Mouse (Mus musculus) left cerebral cortex, adult 9 months (tissue): ENCODE results near the gene Araf.
A peak's percentile ranks its signal among the peaks of the same experiment; 100 is the strongest.
"Not testable (repeated sequence)": the region's sequence is repeated elsewhere in the genome, so short reads cannot be mapped to it uniquely, and the experiment has no call there.

ENCODE experiments used
- DNase-seq, 2 experiments: peaks; one replicate each; pipeline ENCODE4 v3.0.0; 2022; ENCODE audit warnings: low spot score in 2 of 2

Araf gene

GRCm38 (mm10) chrX:20797681-20798080, at the start of gene Araf:
Araf (plus strand) TSS chrX:20797814.
- no peak for DNase-seq

DNA sequence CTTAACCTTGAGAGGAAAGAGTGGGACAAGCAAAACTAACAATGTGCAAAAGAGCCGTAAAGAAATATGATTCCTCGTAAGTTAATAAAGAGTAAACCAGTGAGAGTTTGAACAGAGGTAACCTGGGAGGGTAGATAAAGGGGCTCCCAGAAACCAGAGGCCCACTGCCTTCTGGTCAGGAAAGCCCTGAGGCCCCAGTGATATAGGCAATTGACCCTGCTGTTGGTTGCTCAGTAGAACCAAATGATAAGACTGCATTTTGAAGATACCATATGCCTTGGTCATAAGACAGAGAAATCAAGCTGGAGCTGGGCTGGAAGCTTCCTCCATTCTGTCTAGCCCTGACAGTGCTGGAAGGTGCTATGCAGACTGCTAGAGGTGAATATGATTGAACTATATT, 48.8 kb upstream of the Araf start:
- DNase-seq = no peak

DNA sequence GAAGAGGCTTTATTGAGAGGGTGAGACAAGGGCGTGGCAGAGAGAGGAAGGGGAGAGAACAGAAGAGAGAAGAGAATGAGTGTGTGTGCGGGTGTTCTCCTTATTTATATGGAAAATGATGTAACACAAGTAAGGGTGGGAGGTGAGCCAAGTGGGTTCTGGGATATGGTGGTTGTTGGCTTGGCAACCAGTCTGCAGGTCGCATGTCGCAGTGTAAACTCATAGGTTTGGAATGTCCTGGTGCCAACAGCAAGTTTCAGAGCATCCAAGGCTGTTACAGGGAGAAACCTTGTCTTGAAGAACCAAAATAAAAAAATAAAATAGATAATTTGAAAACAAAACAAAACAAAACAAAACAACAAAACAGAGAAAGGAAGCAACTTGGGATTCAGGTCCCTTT, 36.4 kb upstream of the Araf start:
- DNase-seq = no peak

DNA sequence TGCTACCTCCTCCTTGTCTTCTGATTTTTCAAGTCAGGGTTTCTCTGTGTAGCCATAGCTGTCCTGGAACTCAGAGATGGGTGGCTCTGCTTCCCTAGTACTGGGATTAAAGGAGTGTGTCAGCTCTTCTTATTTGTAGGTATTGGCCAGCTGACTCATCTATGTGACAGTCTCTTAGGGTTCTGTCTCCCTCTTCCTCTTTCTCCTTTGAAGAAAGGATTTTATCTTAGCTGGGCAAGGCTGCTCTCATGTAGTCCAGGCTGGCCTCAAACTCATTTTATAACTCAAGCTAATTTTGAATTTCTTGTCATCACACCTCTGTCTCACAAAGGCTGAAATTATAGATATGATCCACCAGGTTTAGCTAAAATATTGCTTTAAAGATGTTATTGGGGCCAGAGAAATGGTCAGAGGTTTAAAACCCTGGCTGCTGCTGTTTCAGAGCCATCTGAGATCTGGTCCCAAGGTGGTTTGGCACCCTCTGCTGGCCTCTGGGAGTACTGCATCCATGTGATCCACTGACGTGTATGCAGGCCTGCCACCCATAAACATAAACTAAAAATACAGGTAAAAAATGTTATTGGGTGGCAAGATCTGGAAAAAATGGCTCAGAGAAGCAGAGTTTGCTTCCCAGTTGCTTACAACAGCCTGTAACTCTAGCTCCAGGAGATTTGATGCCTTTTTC, 26.8 kb upstream of the Araf start:
- peak in 1 of 2 experiments; percentile 91 for DNase-seq

DNA sequence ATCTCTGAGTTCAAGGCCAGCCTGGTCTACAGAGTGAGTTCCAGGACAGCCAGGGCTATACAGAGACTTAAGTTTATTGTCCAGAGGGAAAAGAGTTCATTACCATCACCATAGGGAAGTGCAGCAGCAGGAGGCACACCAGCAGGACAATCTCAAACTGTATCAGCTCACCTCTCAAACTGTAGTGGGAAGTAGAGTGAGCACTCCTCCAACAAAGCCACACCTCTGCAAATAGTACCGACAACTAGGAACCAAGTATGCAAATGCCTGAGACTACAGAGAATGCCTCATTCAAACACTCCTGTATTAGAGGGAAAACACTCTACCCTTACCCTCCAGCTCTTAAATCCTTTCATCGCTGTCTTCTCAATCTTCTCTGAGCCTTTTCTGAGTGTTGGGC, 25.9 kb upstream of the Araf start:
- DNase-seq = no peak

DNA sequence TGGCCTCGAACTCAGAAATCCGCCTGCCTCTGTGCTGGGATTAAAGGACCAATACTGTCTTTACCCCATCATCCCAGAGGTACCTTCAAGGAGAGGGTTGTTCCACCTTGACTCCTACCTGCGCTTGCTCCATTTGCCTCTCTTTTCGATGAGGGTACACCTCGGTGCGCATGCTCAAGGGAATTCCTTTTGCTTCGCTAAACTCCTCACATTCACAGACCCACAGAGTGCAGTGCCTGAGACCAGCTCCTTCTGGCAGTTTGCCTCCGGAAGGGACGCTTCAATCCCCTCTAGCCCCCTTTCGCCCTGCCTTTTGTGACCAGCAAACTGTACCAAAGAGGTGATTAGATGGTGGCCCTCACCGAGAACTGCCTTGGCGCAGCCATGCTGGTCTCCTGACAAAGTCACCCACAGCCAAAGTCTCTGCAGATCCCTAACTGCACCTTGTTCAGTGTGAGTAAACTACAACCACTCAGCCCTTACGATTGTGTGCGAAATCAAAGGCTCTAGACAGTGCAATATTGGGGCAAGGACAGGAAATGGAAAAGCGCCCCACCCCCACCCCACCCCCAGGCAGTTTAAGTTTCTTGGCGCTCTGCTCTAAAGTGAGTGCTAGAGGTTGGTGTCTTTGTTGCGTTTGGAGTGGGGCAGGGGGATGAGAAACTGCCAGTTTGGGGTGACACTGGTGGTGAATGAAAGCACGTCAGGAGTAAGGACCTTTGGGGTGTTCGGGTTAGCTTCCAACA, 22.2 kb upstream of the Araf start:
- no peak for DNase-seq

GRCm38 (mm10) chrX:20777619-20778018, 20.0 kb upstream of the Araf start:
- DNase-seq = no peak

DNA sequence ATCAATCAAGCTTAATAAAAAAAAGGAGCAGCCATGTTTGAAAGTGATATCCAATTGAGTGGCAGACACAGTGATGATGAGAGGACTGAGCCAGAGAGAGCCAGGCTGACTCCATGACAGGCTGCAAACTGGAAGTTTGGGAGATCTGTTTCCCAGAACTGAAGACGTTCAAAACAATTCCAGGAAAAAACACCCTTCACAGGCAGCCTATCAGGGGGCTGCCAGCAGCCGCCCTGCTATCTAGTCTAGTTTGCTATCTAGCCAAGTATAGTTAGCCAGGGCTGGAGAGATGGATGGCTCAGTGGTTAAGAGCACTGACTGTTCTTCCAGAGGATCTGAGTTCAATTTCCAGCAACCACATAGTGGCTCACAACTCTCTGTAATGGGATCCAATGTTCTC, 10.3 kb upstream of the Araf start:
- DNase-seq = no peak

DNA sequence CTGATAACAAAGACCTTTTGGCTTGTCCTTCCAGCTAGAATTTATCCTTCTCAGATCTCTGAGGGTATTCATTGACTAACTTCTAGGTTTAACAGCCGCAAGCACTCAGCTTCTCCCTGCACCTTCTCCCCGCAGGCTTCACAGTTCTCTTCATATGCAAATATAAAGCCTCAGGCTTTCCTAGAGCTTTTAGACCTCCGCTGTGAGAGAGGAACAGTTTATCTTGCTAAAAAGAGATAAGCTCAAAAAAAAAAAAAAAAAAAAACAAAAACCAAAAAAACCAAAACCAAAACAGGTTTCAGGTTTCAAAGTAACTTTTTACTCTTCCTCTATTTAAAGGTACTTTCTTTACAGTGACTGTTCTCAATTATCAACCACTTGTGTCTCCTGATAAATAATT, 5.2 kb upstream of the Araf start:
- no peak for DNase-seq

DNA sequence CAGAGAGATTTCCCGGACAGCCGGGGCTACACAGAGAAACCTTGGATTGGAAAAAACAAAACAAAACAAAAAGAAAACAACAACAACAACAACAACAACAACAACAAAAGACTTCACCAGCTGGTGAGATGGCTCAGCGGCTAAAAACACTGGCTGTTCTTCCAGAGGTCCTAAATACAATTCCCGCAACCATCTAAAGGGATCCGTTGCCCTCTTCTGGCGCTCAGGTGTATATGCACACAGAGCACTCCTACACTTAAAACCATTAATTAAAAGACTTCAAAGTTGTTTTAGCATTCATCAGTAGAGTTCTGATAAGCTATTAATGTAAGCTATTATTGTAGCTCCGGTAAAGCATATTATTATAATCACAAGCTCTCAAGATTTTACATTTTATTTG, 4.4 kb upstream of the Araf start:
- DNase-seq = no peak

DNA sequence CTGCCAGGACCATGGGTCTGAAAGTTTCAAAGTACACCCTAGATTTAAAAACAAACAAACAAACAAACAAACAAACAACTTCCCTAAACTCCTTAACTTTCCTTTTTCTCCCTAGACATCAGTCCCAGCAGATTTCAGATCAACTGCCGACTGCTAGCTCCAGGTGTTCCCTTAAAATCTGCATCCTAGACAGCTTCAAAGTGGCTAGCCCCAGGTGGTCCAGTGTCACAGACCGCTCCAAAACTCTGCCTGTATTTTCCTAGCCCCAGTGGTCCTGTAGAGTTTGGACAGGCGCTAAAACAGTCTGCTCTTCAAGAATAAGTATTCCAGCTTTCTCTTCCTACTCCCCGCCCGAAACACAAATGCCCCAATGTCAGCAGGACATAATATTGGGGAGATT, 3.4 kb upstream of the Araf start:
- no peak for DNase-seq

DNA sequence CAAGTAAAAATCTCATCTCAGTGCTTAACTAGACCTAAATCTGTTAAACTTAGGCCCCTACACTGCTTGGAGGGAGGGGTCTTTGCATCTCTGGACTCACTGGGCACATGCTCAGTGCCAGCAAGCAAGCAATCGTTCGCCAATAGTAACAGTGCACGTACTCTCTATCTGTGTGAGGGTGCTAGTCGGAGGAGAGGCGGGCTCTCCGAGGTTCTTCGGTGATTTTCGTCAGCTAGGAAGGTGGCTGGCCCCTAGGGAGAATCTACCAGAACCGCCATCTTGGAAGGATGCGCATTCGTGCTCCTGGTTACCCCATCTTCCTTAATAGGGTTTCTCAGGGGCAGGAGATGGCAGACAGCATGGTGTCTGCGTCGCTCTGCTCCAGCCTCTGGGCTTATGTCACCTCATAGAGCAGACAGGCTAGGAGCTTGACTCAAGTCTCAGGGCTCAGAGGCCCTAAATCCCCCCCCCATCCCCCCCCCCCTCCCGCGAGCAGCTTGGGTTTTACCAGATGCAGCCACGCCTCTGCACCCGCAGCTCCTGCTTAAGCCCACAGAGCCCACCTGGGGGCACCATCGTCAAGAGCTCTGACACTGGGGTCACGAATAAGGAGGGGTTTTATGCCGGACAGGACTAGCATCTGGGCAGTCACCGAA, 655 bp downstream of the Araf start:
- DNase-seq = peak; percentile 83

DNA sequence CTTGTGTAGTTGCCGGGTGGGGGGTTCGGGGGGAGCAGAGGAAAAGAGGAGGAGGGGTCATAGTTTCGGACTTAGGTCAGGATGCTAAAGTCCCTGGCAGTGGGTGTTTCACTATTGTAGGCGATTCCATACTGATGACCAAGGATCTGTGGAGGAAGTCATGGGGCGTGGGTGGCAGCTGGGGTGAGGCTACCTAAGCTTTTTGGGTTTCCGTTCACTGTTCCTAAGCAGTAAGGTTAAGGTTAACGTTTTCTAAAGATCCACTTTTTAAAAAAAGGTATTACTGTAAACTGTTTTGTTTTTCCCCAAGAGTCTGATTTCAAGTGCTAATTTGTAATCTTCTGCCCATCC, 1.2 kb downstream of the Araf start:
- no peak for DNase-seq

GRCm38 (mm10) chrX:20801456-20801855, 3.8 kb downstream of the Araf start:
- no peak for DNase-seq

DNA sequence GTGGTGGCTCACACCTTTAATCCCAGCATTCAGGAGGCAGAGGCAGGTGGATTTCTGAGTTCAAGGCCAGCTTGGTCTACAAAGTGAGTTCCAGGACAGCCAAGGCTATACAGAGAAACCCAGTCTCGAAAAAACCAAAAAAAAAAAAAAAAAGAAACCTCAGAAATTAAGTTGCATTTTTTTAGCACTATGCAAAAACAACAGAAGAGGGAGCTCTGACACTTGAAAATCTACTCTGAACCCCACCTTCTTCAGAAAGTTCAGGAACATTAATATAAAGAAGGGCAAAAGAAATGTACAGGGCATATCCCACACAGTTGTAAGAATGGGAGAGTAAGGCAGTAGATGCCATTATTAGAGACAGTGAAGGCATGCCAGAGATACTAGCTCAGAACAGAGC, 6.7 kb downstream of the Araf start:
- not testable (repeated sequence) for DNase-seq

DNA sequence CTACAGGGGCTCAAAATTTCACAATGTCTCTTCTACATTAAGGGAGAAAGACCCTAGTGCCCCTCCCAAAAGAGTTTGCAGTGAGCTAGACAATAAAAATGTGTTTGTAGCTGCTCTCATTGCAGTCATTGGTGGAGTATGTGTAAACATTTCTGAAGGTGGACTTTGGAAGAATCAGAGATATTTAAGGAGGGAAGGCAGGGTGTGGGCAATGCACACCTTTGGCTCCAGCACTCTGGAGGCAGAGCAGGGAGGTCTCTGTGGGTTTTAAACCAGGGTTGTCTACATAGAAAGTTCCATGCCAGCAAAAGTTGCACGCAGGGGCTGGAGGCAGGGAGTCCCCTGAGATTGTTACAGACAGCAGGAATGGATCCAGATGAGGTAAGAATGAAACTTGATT, 8.7 kb downstream of the Araf start:
- DNase-seq = no peak

DNA sequence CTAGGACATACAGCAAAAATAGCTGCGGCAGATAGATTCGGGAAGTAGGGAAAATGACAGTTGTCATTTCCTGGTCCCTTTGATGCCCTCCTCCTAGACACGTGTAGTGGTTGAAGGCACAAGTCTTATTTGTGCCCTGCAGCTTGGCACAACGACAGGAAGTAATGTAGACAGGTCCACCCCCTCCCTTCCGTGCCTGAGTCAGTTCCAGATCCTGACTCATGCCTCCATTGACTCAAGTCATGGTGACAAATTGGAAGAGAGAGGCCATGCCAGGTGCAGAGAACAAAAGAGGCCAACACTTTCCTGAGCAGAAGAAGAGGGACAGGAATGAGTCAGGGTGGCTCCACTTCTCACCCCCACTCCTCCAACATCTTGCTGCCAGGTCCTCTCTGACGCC, 19.4 kb downstream of the Araf start:
- peak in 1 of 2 experiments; percentile 34 for DNase-seq

GRCm38 (mm10) chrX:20819204-20819628, 21.6 kb downstream of the Araf start:
- peak; percentile 37 to 84 for DNase-seq

DNA sequence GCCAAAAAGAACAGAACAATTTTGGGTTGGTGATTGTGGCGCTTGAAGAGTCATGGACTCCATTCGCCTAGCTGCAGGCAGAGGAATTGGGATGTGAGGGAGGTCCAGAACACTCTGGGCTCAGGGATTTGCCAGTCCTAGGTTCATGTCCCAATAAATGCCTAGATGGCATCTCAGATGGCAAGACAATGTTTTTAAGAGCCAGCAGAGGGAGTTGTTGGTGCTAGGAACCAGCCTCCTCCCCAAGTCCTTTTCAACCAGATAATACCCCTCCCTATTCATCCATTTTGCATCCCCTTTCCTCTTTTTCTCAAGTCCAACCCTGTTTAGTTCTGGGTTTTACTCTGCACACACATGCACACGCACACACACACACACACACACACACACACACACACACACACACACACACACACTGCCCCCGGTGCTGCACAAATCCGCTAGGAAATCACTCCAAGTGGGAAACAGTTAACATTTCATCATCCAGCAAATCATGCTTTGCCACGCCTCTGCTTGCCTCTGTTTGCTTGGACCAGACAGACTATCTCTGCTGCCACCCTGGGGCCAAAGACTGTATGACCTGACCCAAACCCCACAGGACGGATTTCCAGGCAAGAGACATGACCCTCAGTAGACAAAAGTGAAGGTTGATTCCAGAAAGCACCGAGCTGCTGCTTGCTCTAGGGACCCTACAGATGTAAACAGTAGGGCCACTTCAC, 22.3 kb downstream of the Araf start:
- peak in 1 of 2 experiments; percentile 55 for DNase-seq

DNA sequence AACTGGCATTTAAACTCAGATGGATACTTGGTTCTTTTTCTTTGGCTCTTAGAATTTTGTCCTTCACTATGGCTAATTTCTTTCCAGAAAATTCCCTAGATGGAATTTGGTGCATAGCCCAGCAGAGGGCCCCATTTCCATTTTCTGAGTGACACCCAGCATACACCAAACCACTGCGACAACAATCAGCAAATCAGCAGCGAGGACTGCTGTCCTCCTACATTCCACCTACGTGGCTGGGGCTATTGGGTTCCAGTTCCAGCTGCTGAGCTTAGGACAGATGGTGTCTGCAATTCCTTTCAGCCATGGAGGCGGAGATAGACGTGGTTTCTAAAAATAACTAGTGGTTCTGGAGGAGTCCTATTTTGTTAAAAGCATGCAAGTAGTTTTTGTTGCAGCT, 31.3 kb downstream of the Araf start:
- DNase-seq = peak; percentile 65 to 82

GRCm38 (mm10) chrX:20847232-20847631, 49.6 kb downstream of the Araf start:
- no peak for DNase-seq

- no peak for DNase-seq
These were observed 50.2 kb downstream of the Araf start for GRCm38 (mm10) chrX:20847816-20848215.
